Mouse (Mus musculus) heart, embryonic 11.5 days (tissue): ENCODE data around the gene Zrsr1. TPM values are rescaled to one million over a fixed set of nuclear protein-coding genes. Genes with fewer than 3 reads are reported as not detected.
A peak's percentile ranks its signal among the peaks of the same experiment; 100 is the strongest.

Experiments
- ATAC-seq: fragments of 200-750 bp; cut with Nextera tagmentation; replicated peaks from 2 replicates; pipeline ENCODE4 v1.8.0; 2017; ENCODE audit warnings: moderate library complexity; ENCODE audit not compliant: insufficient number of reproducible peaks, low FRiP score, low TSS enrichment
- H3K27ac ChIP-seq: fragments of 300-500 bp; sonication (generic); 2 replicates; pipeline ENCODE4 v1.5.1; 2014; ENCODE audit warnings: mild to moderate bottlenecking, low read depth, low read length
- H3K27me3 ChIP-seq: fragments of 300-500 bp; sonication (generic); 2 replicates; pipeline ENCODE4 v1.6.1; 2014; ENCODE audit warnings: mild to moderate bottlenecking, low read length, mixed read lengths; ENCODE audit not compliant: control insufficient read depth, insufficient read depth
- H3K36me3 ChIP-seq: fragments of 300-500 bp; sonication (generic); 2 replicates; pipeline ENCODE4 v1.6.1; 2014; ENCODE audit warnings: mild to moderate bottlenecking, low read length, moderate library complexity, mixed read lengths; ENCODE audit not compliant: control insufficient read depth, insufficient read depth
- H3K4me1 ChIP-seq: fragments of 300-500 bp; sonication (generic); 2 replicates; pipeline ENCODE4 v1.6.1; 2014; ENCODE audit warnings: low read length; ENCODE audit not compliant: control insufficient read depth, insufficient read depth
- H3K4me2 ChIP-seq: fragments of 300-500 bp; sonication (generic); 2 replicates; pipeline ENCODE4 v1.6.1; 2014; ENCODE audit warnings: mild to moderate bottlenecking, moderate library complexity
- H3K4me3 ChIP-seq: fragments of 300-500 bp; sonication (generic); 2 replicates; pipeline ENCODE4 v1.5.1; 2014; ENCODE audit warnings: low read depth, low read length
- H3K9ac ChIP-seq: fragments of 300-500 bp; sonication (generic); 2 replicates; pipeline ENCODE4 v1.6.1; 2014; ENCODE audit warnings: mild to moderate bottlenecking, low read depth, low read length, moderate library complexity
- H3K9me3 ChIP-seq: fragments of 300-500 bp; sonication (generic); replicated peaks from 2 replicates; pipeline ENCODE4 v1.6.1; 2016; ENCODE audit warnings: low read length; ENCODE audit not compliant: control insufficient read depth
- WGBS: fragments of 180-500 bp; shearing (Covaris S2); extraction: QIAGEN DNeasy Blood & Tissue Kit; methylation state at CpG from one replicate; pipeline ENCODE4 v1.1.7; 2014; ENCODE audit not compliant: insufficient replicate concordance; 5-methylcytosine and 5-hydroxymethylcytosine counted together
- polyA plus RNA-seq: library from polyadenylated mRNA; unstranded; fragments of >200 nt; fragmentation: Nextera tagmentation; extraction: Ambion mirVana; gene quantifications from 2 replicates; pipeline ENCODE4 v1.2.1, GENCODE M21; 2014

Zrsr1 gene
- polyA plus RNA-seq, 1 experiment from 2014 or later = 3.1 TPM

GRCm38 (mm10) chr11:22979221-22979620, 7.4 kb downstream of the Zrsr1 start:
- Histone ChIP-seq H3K27ac (no peak overlapping the region), H3K27me3 (no peaks in the 10 kb centered on the region), H3K4me2 (no peak overlapping the region), H3K9ac (no peak overlapping the region), H3K4me1 (peaks cover 9% of the 10 kb centered on the region), H3K4me3 (no peak overlapping the region), H3K9me3 (no peaks in the 10 kb centered on the region), H3K36me3 (peaks cover 3% of the 10 kb centered on the region; the same call in 1 of the 2 replicates)
- ATAC-seq = no peak
- 79% methylated on average over 1 of the region's 1 CpGs for WGBS

- H3K4me3 ChIP-seq = peak overlapping the region; percentile 64
- no peaks in the 10 kb centered on the region for H3K9me3 ChIP-seq
- H3K4me2 ChIP-seq = peak overlapping the region; percentile 84
- peaks cover 3% of the 10 kb centered on the region; the same call in 1 of the 2 replicates for H3K36me3 ChIP-seq
- H3K4me1 ChIP-seq = peaks cover 7% of the 10 kb centered on the region
- H3K9ac ChIP-seq = peak overlapping the region; percentile 86
- 39% methylated on average over 4 of the region's 4 CpGs for WGBS
- H3K27ac ChIP-seq = no peak overlapping the region
- no peak for ATAC-seq
- H3K27me3 ChIP-seq = no peaks in the 10 kb centered on the region
These were observed 9.2 kb downstream of the Zrsr1 start for GRCm38 (mm10) chr11:22981041-22981440.

- Histone ChIP-seq H3K4me3 (peak overlapping the region; percentile 64), H3K9me3 (no peaks in the 10 kb centered on the region), H3K4me2 (peak overlapping the region; percentile 84), H3K9ac (peak overlapping the region; percentile 86), H3K27me3 (no peaks in the 10 kb centered on the region), H3K4me1 (peaks cover 7% of the 10 kb centered on the region), H3K27ac (peak overlapping the region; percentile 98), H3K36me3 (peaks cover 3% of the 10 kb centered on the region; the same call in 1 of the 2 replicates)
- peak; percentile 44 for ATAC-seq
- 3% methylated on average over 12 of the region's 12 CpGs for WGBS
These were observed 9.7 kb downstream of the Zrsr1 start for GRCm38 (mm10) chr11:22981543-22981950.

GRCm38 (mm10) chr11:22981984-22982757, 10.4 kb downstream of the Zrsr1 start, which contains the start of the genes Gm28048 and Commd1:
Gm28048 (minus strand) TSS chr11:22982090.
Commd1 (minus strand) TSS chr11:22982382.
- Histone ChIP-seq H3K27me3 (no peaks in the 10 kb centered on the region), H3K27ac (peak within 1 kb of the TSS; percentile 98), H3K4me3 (peak within 1 kb of the TSS; percentile 64), H3K36me3 (0 out of 2 replicates have a peak, but pooled peaks cover 3% of the 10 kb centered on the region), H3K9me3 (no peaks in the 10 kb centered on the region), H3K4me2 (peak within 1 kb of the TSS; percentile 84), H3K4me1 (peaks cover 7% of the 10 kb centered on the region), H3K9ac (peak within 1 kb of the TSS; percentile 86)
- WGBS = 3% methylated on average over 42 of the region's 42 CpGs
- ATAC-seq = peak; percentile 85

GRCm38 (mm10) chr11:22982846-22983245, 11.0 kb downstream of the Zrsr1 start:
- H3K9ac ChIP-seq = no peak overlapping the region
- 69% methylated on average over 6 of the region's 6 CpGs for WGBS
- H3K4me1 ChIP-seq = peaks cover 7% of the 10 kb centered on the region
- H3K36me3 ChIP-seq = 0 out of 2 replicates have a peak, but pooled peaks cover 3% of the 10 kb centered on the region
- no peak overlapping the region for H3K27ac ChIP-seq
- H3K27me3 ChIP-seq = no peaks in the 10 kb centered on the region
- ATAC-seq = no peak
- H3K4me3 ChIP-seq = no peak overlapping the region; the same call in 1 of the 2 replicates
- no peaks in the 10 kb centered on the region for H3K9me3 ChIP-seq
- no peak overlapping the region for H3K4me2 ChIP-seq

- no peaks in the 10 kb centered on the region for H3K36me3 ChIP-seq
- 75% methylated on average over 3 of the region's 3 CpGs for WGBS
- no peaks in the 10 kb centered on the region for H3K9me3 ChIP-seq
- no peaks in the 10 kb centered on the region for H3K27me3 ChIP-seq
- H3K9ac ChIP-seq = no peak overlapping the region
- H3K4me1 ChIP-seq = peaks cover 10% of the 10 kb centered on the region
- no peak overlapping the region for H3K27ac ChIP-seq
- no peak overlapping the region for H3K4me3 ChIP-seq
- no peak overlapping the region for H3K4me2 ChIP-seq
- no peak for ATAC-seq
These were observed 13.7 kb downstream of the Zrsr1 start for GRCm38 (mm10) chr11:22985510-22985909.

GRCm38 (mm10) chr11:22987357-22987756, 15.6 kb downstream of the Zrsr1 start:
- Histone ChIP-seq H3K4me1 (peaks cover 12% of the 10 kb centered on the region), H3K9ac (no peak overlapping the region), H3K9me3 (no peaks in the 10 kb centered on the region), H3K27ac (no peak overlapping the region), H3K4me2 (no peak overlapping the region), H3K27me3 (no peaks in the 10 kb centered on the region), H3K4me3 (no peak overlapping the region), H3K36me3 (no peaks in the 10 kb centered on the region)
- no peak for ATAC-seq
- 53% methylated on average over 2 of the region's 2 CpGs for WGBS

- H3K4me1 ChIP-seq = peaks cover 12% of the 10 kb centered on the region
- WGBS = 47% methylated on average over 1 of the region's 1 CpGs
- no peaks in the 10 kb centered on the region for H3K27me3 ChIP-seq
- H3K9ac ChIP-seq = peak overlapping the region; percentile 67
- H3K9me3 ChIP-seq = no peaks in the 10 kb centered on the region
- ATAC-seq = no peak
- peaks cover 7% of the 10 kb centered on the region for H3K36me3 ChIP-seq
- H3K27ac ChIP-seq = peak overlapping the region; percentile 94
- peak overlapping the region; percentile 98 for H3K4me3 ChIP-seq
- H3K4me2 ChIP-seq = peak overlapping the region; percentile 92
These were observed 18.0 kb downstream of the Zrsr1 start for GRCm38 (mm10) chr11:22989786-22990185.
